Mouse (Mus musculus) neutrophil, adult 5-6 weeks (primary cell): ENCODE results near the gene Atrn. TPM values are rescaled to one million over a fixed set of nuclear protein-coding genes. Genes with fewer than 3 reads are reported as not detected.

Experiments
- ATAC-seq: fragments of 151-379, 151-347 bp; 2 replicates; pipeline ENCODE4 v1.8.0; 2017; ENCODE audit warnings: mild to moderate bottlenecking, moderate TSS enrichment; ENCODE audit not compliant: insufficient number of reproducible peaks, poor library complexity, low FRiP score, severe bottlenecking; ENCODE audit errors: extremely low read depth
- total RNA-seq: library from RNA; stranded (forward); fragments of 200-1000 nt; gene quantifications from 2 replicates; pipeline ENCODE4 v1.2.3, GENCODE M21; 2017

The Atrn gene
- total RNA-seq, 1 experiment from 2014 or later = 25.7 TPM

- no peak for ATAC-seq
Observed at GRCm38 (mm10) chr2:131036343-131036742, 130.0 kb downstream of the Atrn start.

GRCm38 (mm10) chr2:131036757-131037156 lies 130.5 kb downstream of the Atrn start:
- no peak for ATAC-seq

- no peak for ATAC-seq
Observed at GRCm38 (mm10) chr2:131037226-131037990, 131.1 kb downstream of the Atrn start.

- no peak for ATAC-seq
Observed at GRCm38 (mm10) chr2:131038197-131038596, 131.9 kb downstream of the Atrn start.

- no peak for ATAC-seq
Observed at GRCm38 (mm10) chr2:131038675-131039074, 132.4 kb downstream of the Atrn start.

GRCm38 (mm10) chr2:131040854-131041825 lies 134.8 kb downstream of the Atrn start:
- ATAC-seq = no peak

GRCm38 (mm10) chr2:131042988-131043387 lies 136.7 kb downstream of the Atrn start, which contains the start of gene Gfra4:
Gene Gfra4, minus strand, starts transcription at chr2:131043088.
- ATAC-seq = no peak

- ATAC-seq = no peak
Observed at GRCm38 (mm10) chr2:131044354-131044852, 138.1 kb downstream of the Atrn start.

GRCm38 (mm10) chr2:131044989-131045720 lies 138.9 kb downstream of the Atrn start:
- ATAC-seq = no peak

GRCm38 (mm10) chr2:131046025-131046424 lies 139.7 kb downstream of the Atrn start:
- ATAC-seq = no peak

GRCm38 (mm10) chr2:131052043-131052442 lies 145.7 kb downstream of the Atrn start:
- ATAC-seq = no peak

GRCm38 (mm10) chr2:131052862-131053418 lies 146.6 kb downstream of the Atrn start:
- no peak for ATAC-seq

- ATAC-seq = no peak
Observed at GRCm38 (mm10) chr2:131053851-131054645, 147.8 kb downstream of the Atrn start.

- no peak for ATAC-seq
Observed at GRCm38 (mm10) chr2:131054646-131055264, 148.5 kb downstream of the Atrn start.

GRCm38 (mm10) chr2:131055631-131056030 lies 149.3 kb downstream of the Atrn start:
- no peak for ATAC-seq

GRCm38 (mm10) chr2:131056191-131056590 lies 149.9 kb downstream of the Atrn start:
- no peak for ATAC-seq

- ATAC-seq = no peak
Observed at GRCm38 (mm10) chr2:131058672-131059071, 152.4 kb downstream of the Atrn start.
